Mouse (Mus musculus): ENCODE results near the gene Igsf11. TPM values are rescaled to one million over a fixed set of nuclear protein-coding genes. Genes with fewer than 3 reads are reported as not detected.

Gene Igsf11
- 4.3 and 5.5 TPM in 2 replicates for polyA plus RNA-seq (2015; fragmentation: Nextera tagmentation; extraction: Ambion mirVana)

GRCm38 (mm10) chr16:38892371-38892770, at the start of gene Igsf11:
TSS of gene Igsf11 (plus strand) at chr16:38892671.
- 84% methylated on average over 7 of the region's 7 CpGs for WGBS
- Histone ChIP-seq H3K27ac (replicated peaks) (no peak within 1 kb of the TSS), H3K27me3 (no peaks in the 10 kb centered on the region), H3K4me1 (replicated peaks) (no peaks in the 10 kb centered on the region), H3K9ac (no peak within 1 kb of the TSS), H3K9me3 (no peaks in the 10 kb centered on the region), H3K4me2 (no peak within 1 kb of the TSS), H3K4me3 (no peak within 1 kb of the TSS), H3K36me3 (no peaks in the 10 kb centered on the region)
- no peak for ATAC-seq (ENCODE audit: low read depth)

- no peaks in the 10 kb centered on the region for H3K27me3 ChIP-seq
- H3K9ac ChIP-seq: no peak overlapping the region
- ATAC-seq (ENCODE audit: low read depth): no peak
- H3K4me3 ChIP-seq: no peak overlapping the region
- no peak overlapping the region for H3K4me2 ChIP-seq
- 33% methylated on average over 8 of the region's 8 CpGs for WGBS
- H3K36me3 ChIP-seq: no peaks in the 10 kb centered on the region
- no peak overlapping the region for H3K27ac ChIP-seq (replicated peaks)
- no peaks in the 10 kb centered on the region for H3K9me3 ChIP-seq
- no peaks in the 10 kb centered on the region for H3K4me1 ChIP-seq (replicated peaks)
Observed at GRCm38 (mm10) chr16:38858120-38858749, 34.2 kb upstream of the Igsf11 start.

GRCm38 (mm10) chr16:38860548-38860947, 31.9 kb upstream of the Igsf11 start:
- WGBS: 44% methylated on average over 6 of the region's 6 CpGs
- Histone ChIP-seq H3K4me3 (no peak overlapping the region), H3K4me2 (no peak overlapping the region), H3K9me3 (no peaks in the 10 kb centered on the region), H3K27ac (replicated peaks) (no peak overlapping the region), H3K4me1 (replicated peaks) (no peaks in the 10 kb centered on the region), H3K9ac (no peak overlapping the region), H3K36me3 (no peaks in the 10 kb centered on the region), H3K27me3 (no peaks in the 10 kb centered on the region)
- ATAC-seq (ENCODE audit: low read depth): no peak

GRCm38 (mm10) chr16:38864358-38864757, 28.1 kb upstream of the Igsf11 start:
- H3K27ac ChIP-seq (replicated peaks): no peak overlapping the region
- H3K9ac ChIP-seq: no peak overlapping the region
- H3K4me2 ChIP-seq: no peak overlapping the region
- H3K36me3 ChIP-seq: no peaks in the 10 kb centered on the region
- no peak overlapping the region for H3K4me3 ChIP-seq
- H3K4me1 ChIP-seq (replicated peaks): no peaks in the 10 kb centered on the region
- ATAC-seq (ENCODE audit: low read depth): no peak
- no peaks in the 10 kb centered on the region for H3K27me3 ChIP-seq
- H3K9me3 ChIP-seq: no peaks in the 10 kb centered on the region
- 92% methylated on average over 5 of the region's 5 CpGs for WGBS

- Histone ChIP-seq H3K4me1 (replicated peaks) (no peaks in the 10 kb centered on the region), H3K27ac (replicated peaks) (no peak overlapping the region), H3K4me2 (no peak overlapping the region), H3K36me3 (no peaks in the 10 kb centered on the region), H3K9ac (no peak overlapping the region), H3K27me3 (no peaks in the 10 kb centered on the region), H3K4me3 (no peak overlapping the region), H3K9me3 (no peaks in the 10 kb centered on the region)
- ATAC-seq (ENCODE audit: low read depth): no peak
- 89% methylated on average over 4 of the region's 4 CpGs for WGBS
Observed at GRCm38 (mm10) chr16:38873231-38873630, 19.2 kb upstream of the Igsf11 start.

GRCm38 (mm10) chr16:38874481-38874880, 18.0 kb upstream of the Igsf11 start:
- Histone ChIP-seq H3K4me3 (no peak overlapping the region), H3K4me2 (no peak overlapping the region), H3K9ac (no peak overlapping the region), H3K27ac (replicated peaks) (no peak overlapping the region), H3K36me3 (no peaks in the 10 kb centered on the region), H3K27me3 (no peaks in the 10 kb centered on the region), H3K4me1 (replicated peaks) (no peaks in the 10 kb centered on the region), H3K9me3 (no peaks in the 10 kb centered on the region)
- 45% methylated on average over 4 of the region's 4 CpGs for WGBS
- no peak for ATAC-seq (ENCODE audit: low read depth)

- H3K4me1 ChIP-seq (replicated peaks): no peaks in the 10 kb centered on the region
- no peak for ATAC-seq (ENCODE audit: low read depth)
- no peak overlapping the region for H3K4me3 ChIP-seq
- peaks cover 12% of the 10 kb centered on the region; the same call in 1 of the 2 replicates for H3K27me3 ChIP-seq
- H3K4me2 ChIP-seq: no peak overlapping the region
- no peak overlapping the region for H3K9ac ChIP-seq
- H3K36me3 ChIP-seq: no peaks in the 10 kb centered on the region
- no peak overlapping the region for H3K27ac ChIP-seq (replicated peaks)
- H3K9me3 ChIP-seq: no peaks in the 10 kb centered on the region
- 47% methylated on average over 8 of the region's 8 CpGs for WGBS
Observed at GRCm38 (mm10) chr16:38898816-38899425, 6.5 kb downstream of the Igsf11 start.

- peaks cover 15% of the 10 kb centered on the region; the same call in 1 of the 2 replicates for H3K27me3 ChIP-seq
- H3K9me3 ChIP-seq: no peaks in the 10 kb centered on the region
- H3K36me3 ChIP-seq: no peaks in the 10 kb centered on the region
- no peak overlapping the region for H3K4me2 ChIP-seq
- ATAC-seq (ENCODE audit: low read depth): no peak
- H3K4me1 ChIP-seq (replicated peaks): no peaks in the 10 kb centered on the region
- no peak overlapping the region for H3K4me3 ChIP-seq
- H3K27ac ChIP-seq (replicated peaks): no peak overlapping the region
- WGBS: 92% methylated on average over 1 of the region's 1 CpGs
- H3K9ac ChIP-seq: no peak overlapping the region
Observed at GRCm38 (mm10) chr16:38900024-38900423, 7.6 kb downstream of the Igsf11 start.

- Histone ChIP-seq H3K4me2 (peak overlapping the region; percentile 86), H3K9ac (peak overlapping the region; percentile 81), H3K4me3 (peak overlapping the region; percentile 77), H3K9me3 (no peaks in the 10 kb centered on the region), H3K4me1 (replicated peaks) (peaks cover 5% of the 10 kb centered on the region; the same call in 1 of the 2 replicates), H3K27me3 (peaks cover 15% of the 10 kb centered on the region; the same call in 1 of the 2 replicates), H3K27ac (replicated peaks) (peak overlapping the region; percentile 76), H3K36me3 (no peaks in the 10 kb centered on the region)
- under 1% methylated on average over 64 of the region's 71 CpGs for WGBS
- peak; percentile 97 for ATAC-seq (ENCODE audit: low read depth)
Observed at GRCm38 (mm10) chr16:38902111-38902778, 9.8 kb downstream of the Igsf11 start.

- H3K4me1 ChIP-seq (replicated peaks): peaks cover 7% of the 10 kb centered on the region; the same call in 1 of the 2 replicates
- 23% methylated on average over 4 of the region's 4 CpGs for WGBS
- H3K9ac ChIP-seq: no peak overlapping the region
- no peaks in the 10 kb centered on the region for H3K36me3 ChIP-seq
- no peaks in the 10 kb centered on the region for H3K9me3 ChIP-seq
- no peak for ATAC-seq (ENCODE audit: low read depth)
- H3K27ac ChIP-seq (replicated peaks): no peak overlapping the region
- peak overlapping the region; percentile 77 for H3K4me3 ChIP-seq
- peak overlapping the region; percentile 86 for H3K4me2 ChIP-seq
- H3K27me3 ChIP-seq: peaks cover 15% of the 10 kb centered on the region; the same call in 1 of the 2 replicates
Observed at GRCm38 (mm10) chr16:38903020-38903419, 10.5 kb downstream of the Igsf11 start.

- peak overlapping the region; percentile 86 for H3K4me2 ChIP-seq
- no peaks in the 10 kb centered on the region for H3K9me3 ChIP-seq
- ATAC-seq (ENCODE audit: low read depth): no peak
- no peak overlapping the region for H3K9ac ChIP-seq
- no peaks in the 10 kb centered on the region for H3K36me3 ChIP-seq
- H3K4me1 ChIP-seq (replicated peaks): peaks cover 13% of the 10 kb centered on the region
- H3K4me3 ChIP-seq: peak overlapping the region; percentile 77
- WGBS: 58% methylated on average over 9 of the region's 9 CpGs
- peaks cover 15% of the 10 kb centered on the region; the same call in 1 of the 2 replicates for H3K27me3 ChIP-seq
- no peak overlapping the region for H3K27ac ChIP-seq (replicated peaks)
Observed at GRCm38 (mm10) chr16:38904202-38904601, 11.7 kb downstream of the Igsf11 start.

- Histone ChIP-seq H3K27ac (replicated peaks) (no peak overlapping the region), H3K9ac (no peak overlapping the region), H3K4me2 (no peak overlapping the region), H3K4me1 (replicated peaks) (peaks cover 18% of the 10 kb centered on the region), H3K36me3 (no peaks in the 10 kb centered on the region), H3K27me3 (peaks cover 11% of the 10 kb centered on the region; the same call in 1 of the 2 replicates), H3K9me3 (no peaks in the 10 kb centered on the region), H3K4me3 (no peak overlapping the region)
- no peak for ATAC-seq (ENCODE audit: low read depth)
- 79% methylated on average over 10 of the region's 10 CpGs for WGBS
Observed at GRCm38 (mm10) chr16:38905911-38906310, 13.4 kb downstream of the Igsf11 start.

Measured in neural tube, embryonic 13.5 days (tissue).